Mouse (Mus musculus) stomach, postnatal 0 days (tissue): ENCODE measurements around the gene Cramp1l.

Experiments used
- CTCF ChIP-seq: IDR thresholded peaks from 2 replicates; pipeline ENCODE4 v1.5.1; 2016; ENCODE audit warnings: antibody characterized with exemption, low read depth, mild to moderate bottlenecking, moderate library complexity
- EP300 ChIP-seq: optimal IDR thresholded peaks from 2 replicates; pipeline ENCODE3; 2016; ENCODE audit warnings: antibody characterized with exemption

DNA sequence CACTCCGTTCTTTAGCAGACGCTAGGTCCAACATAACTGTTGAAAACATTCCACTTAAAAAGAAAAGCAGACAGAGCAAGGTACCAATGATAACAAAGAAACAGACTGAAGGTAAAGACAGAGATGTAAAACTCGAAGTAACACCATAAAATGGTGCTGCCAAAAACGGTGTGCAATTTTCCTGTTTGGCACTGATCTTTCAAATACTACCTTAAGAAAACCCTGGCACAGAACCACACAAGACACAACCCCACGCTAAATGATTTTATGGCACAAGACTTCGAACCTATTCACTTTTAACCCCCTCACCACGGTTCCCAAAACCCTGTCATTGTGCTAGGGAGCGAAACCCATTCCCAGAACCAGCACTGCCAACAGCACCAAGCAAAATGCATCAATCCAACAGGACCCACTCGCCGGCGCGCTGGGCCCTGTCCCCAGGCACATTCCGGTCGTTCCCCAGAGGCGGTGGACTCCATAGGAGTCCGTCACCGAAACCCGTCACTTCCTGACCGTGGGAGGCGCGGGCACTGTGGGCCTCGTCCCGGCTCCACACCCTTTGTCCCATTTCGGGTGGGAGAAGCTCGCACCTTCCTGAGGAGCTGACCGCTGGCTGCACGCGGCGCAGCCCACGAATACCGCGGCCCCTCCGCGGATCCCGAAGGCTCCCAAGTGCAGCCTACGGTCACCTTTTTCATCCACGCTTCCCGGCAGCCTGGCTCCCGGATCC is 582 bp downstream of the Cramp1l start:
- TF ChIP-seq CTCF, result no peak
- TF ChIP-seq EP300, result no peak
